Mouse (Mus musculus): ENCODE results near the gene Olfr78. TPM values are rescaled to one million over a fixed set of nuclear protein-coding genes. Genes with fewer than 3 reads are reported as not detected.

The Olfr78 gene
- polyA plus RNA-seq (2015; fragmentation: Nextera tagmentation; extraction: Ambion mirVana): 0.21 and 0.36 TPM in 2 replicates

- Histone ChIP-seq H3K36me3 (no peaks in the 10 kb centered on the region), H3K27me3 (no peaks in the 10 kb centered on the region), H3K4me3 (no peak within 1 kb of the TSS), H3K9me3 (no peaks in the 10 kb centered on the region), H3K4me1 (no peaks in the 10 kb centered on the region), H3K4me2 (no peak within 1 kb of the TSS), H3K27ac (no peak within 1 kb of the TSS), H3K9ac (no peak within 1 kb of the TSS)
- ATAC-seq (ENCODE audit: borderline replicate concordance, extremely low read depth, low FRiP score, low TSS enrichment): no peak
- 65% methylated on average over 4 of the region's 4 CpGs for WGBS
Observed at GRCm38 (mm10) chr7:102759266-102759665, at the start of gene Olfr78, which contains the start of gene Olfr560. Olfr78 (minus strand) TSS chr7:102759471. Olfr560 (minus strand) TSS chr7:102759366.

- Histone ChIP-seq H3K9me3 (no peaks in the 10 kb centered on the region), H3K27ac (no peak within 1 kb of the TSS), H3K27me3 (no peaks in the 10 kb centered on the region), H3K9ac (no peak within 1 kb of the TSS), H3K36me3 (no peaks in the 10 kb centered on the region), H3K4me2 (no peak within 1 kb of the TSS), H3K4me1 (no peaks in the 10 kb centered on the region), H3K4me3 (no peak within 1 kb of the TSS)
- ATAC-seq (ENCODE audit: borderline replicate concordance, extremely low read depth, low FRiP score, low TSS enrichment): no peak
Observed at GRCm38 (mm10) chr7:102803180-102803579, 43.9 kb upstream of the Olfr78 start, which contains the start of gene Olfr564. Olfr564 (plus strand) TSS chr7:102803480.

GRCm38 (mm10) chr7:102770921-102771320, 11.7 kb upstream of the Olfr78 start, which contains the start of gene Olfr561:
Olfr561 (plus strand) TSS chr7:102771221.
- Histone ChIP-seq H3K27me3 (no peaks in the 10 kb centered on the region), H3K27ac (no peak within 1 kb of the TSS), H3K36me3 (no peaks in the 10 kb centered on the region), H3K9me3 (no peaks in the 10 kb centered on the region), H3K9ac (no peak within 1 kb of the TSS), H3K4me1 (no peaks in the 10 kb centered on the region), H3K4me3 (no peak within 1 kb of the TSS), H3K4me2 (no peak within 1 kb of the TSS)
- ATAC-seq (ENCODE audit: borderline replicate concordance, extremely low read depth, low FRiP score, low TSS enrichment): no peak
- 55% methylated on average over 2 of the region's 2 CpGs for WGBS

GRCm38 (mm10) chr7:102752086-102752485, 7.2 kb downstream of the Olfr78 start:
- WGBS: 17% methylated on average over 1 of the region's 1 CpGs
- H3K9me3 ChIP-seq: no peaks in the 10 kb centered on the region
- no peak overlapping the region for H3K4me3 ChIP-seq
- no peaks in the 10 kb centered on the region for H3K36me3 ChIP-seq
- H3K27me3 ChIP-seq: no peaks in the 10 kb centered on the region
- no peak overlapping the region for H3K4me2 ChIP-seq
- ATAC-seq (ENCODE audit: borderline replicate concordance, extremely low read depth, low FRiP score, low TSS enrichment): no peak
- no peak overlapping the region for H3K9ac ChIP-seq
- no peaks in the 10 kb centered on the region for H3K4me1 ChIP-seq
- no peak overlapping the region for H3K27ac ChIP-seq

- no peak for ATAC-seq (ENCODE audit: borderline replicate concordance, extremely low read depth, low FRiP score, low TSS enrichment)
- Histone ChIP-seq H3K27me3 (no peaks in the 10 kb centered on the region), H3K27ac (no peak overlapping the region), H3K9ac (no peak overlapping the region), H3K4me3 (no peak overlapping the region), H3K4me2 (no peak overlapping the region), H3K4me1 (no peaks in the 10 kb centered on the region), H3K9me3 (no peaks in the 10 kb centered on the region), H3K36me3 (no peaks in the 10 kb centered on the region)
- WGBS: 38% methylated on average over 2 of the region's 2 CpGs
Observed at GRCm38 (mm10) chr7:102737705-102738104, 21.6 kb downstream of the Olfr78 start.

- no peak overlapping the region for H3K4me3 ChIP-seq
- H3K27me3 ChIP-seq: no peaks in the 10 kb centered on the region
- no peaks in the 10 kb centered on the region for H3K4me1 ChIP-seq
- no peak overlapping the region for H3K4me2 ChIP-seq
- H3K27ac ChIP-seq: no peak overlapping the region
- H3K36me3 ChIP-seq: no peaks in the 10 kb centered on the region
- no peak overlapping the region for H3K9ac ChIP-seq
- WGBS: 0% methylated on average over 1 of the region's 1 CpGs
- ATAC-seq (ENCODE audit: borderline replicate concordance, extremely low read depth, low FRiP score, low TSS enrichment): no peak
- no peaks in the 10 kb centered on the region for H3K9me3 ChIP-seq
Observed at GRCm38 (mm10) chr7:102733793-102734192, 25.5 kb downstream of the Olfr78 start.

GRCm38 (mm10) chr7:102727391-102727790, 31.9 kb downstream of the Olfr78 start, which contains the start of gene Olfr559:
Olfr559 (minus strand) TSS chr7:102727491.
- no peak within 1 kb of the TSS for H3K9ac ChIP-seq
- H3K4me1 ChIP-seq: no peaks in the 10 kb centered on the region
- H3K27me3 ChIP-seq: no peaks in the 10 kb centered on the region
- H3K4me3 ChIP-seq: no peak within 1 kb of the TSS
- ATAC-seq (ENCODE audit: borderline replicate concordance, extremely low read depth, low FRiP score, low TSS enrichment): no peak
- no peaks in the 10 kb centered on the region for H3K36me3 ChIP-seq
- H3K27ac ChIP-seq: no peak within 1 kb of the TSS
- H3K9me3 ChIP-seq: no peaks in the 10 kb centered on the region
- no peak within 1 kb of the TSS for H3K4me2 ChIP-seq

- WGBS: 44% methylated on average over 1 of the region's 1 CpGs
- H3K4me2 ChIP-seq: no peak within 1 kb of the TSS
- H3K9ac ChIP-seq: no peak within 1 kb of the TSS
- no peak for ATAC-seq (ENCODE audit: borderline replicate concordance, extremely low read depth, low FRiP score, low TSS enrichment)
- no peaks in the 10 kb centered on the region for H3K36me3 ChIP-seq
- H3K9me3 ChIP-seq: no peaks in the 10 kb centered on the region
- no peaks in the 10 kb centered on the region for H3K4me1 ChIP-seq
- H3K4me3 ChIP-seq: no peak within 1 kb of the TSS
- H3K27me3 ChIP-seq: no peaks in the 10 kb centered on the region
- no peak within 1 kb of the TSS for H3K27ac ChIP-seq
Observed at GRCm38 (mm10) chr7:102718970-102719369, 40.3 kb downstream of the Olfr78 start, which contains the start of gene Olfr33. Olfr33 (minus strand) TSS chr7:102719070.

- Histone ChIP-seq H3K9me3 (no peaks in the 10 kb centered on the region), H3K36me3 (no peaks in the 10 kb centered on the region), H3K4me2 (no peak within 1 kb of the TSS), H3K4me1 (no peaks in the 10 kb centered on the region), H3K4me3 (no peak within 1 kb of the TSS), H3K9ac (no peak within 1 kb of the TSS), H3K27me3 (no peaks in the 10 kb centered on the region), H3K27ac (no peak within 1 kb of the TSS)
- ATAC-seq (ENCODE audit: borderline replicate concordance, extremely low read depth, low FRiP score, low TSS enrichment): no peak
Observed at GRCm38 (mm10) chr7:102701915-102702314, 57.4 kb downstream of the Olfr78 start, which contains the start of gene Olfr558. Olfr558 (plus strand) TSS chr7:102702215.

GRCm38 (mm10) chr7:102698461-102698860, 60.8 kb downstream of the Olfr78 start:
- 79% methylated on average over 7 of the region's 7 CpGs for WGBS
- no peaks in the 10 kb centered on the region for H3K36me3 ChIP-seq
- H3K9ac ChIP-seq: no peak overlapping the region
- no peaks in the 10 kb centered on the region for H3K27me3 ChIP-seq
- no peak overlapping the region for H3K4me2 ChIP-seq
- ATAC-seq (ENCODE audit: borderline replicate concordance, extremely low read depth, low FRiP score, low TSS enrichment): no peak
- H3K4me3 ChIP-seq: no peak overlapping the region
- no peaks in the 10 kb centered on the region for H3K4me1 ChIP-seq
- no peak overlapping the region for H3K27ac ChIP-seq
- H3K9me3 ChIP-seq: no peaks in the 10 kb centered on the region

GRCm38 (mm10) chr7:102695358-102696125, 63.7 kb downstream of the Olfr78 start, which contains the start of gene Olfr557:
Olfr557 (plus strand) TSS chr7:102695910.
- no peaks in the 10 kb centered on the region for H3K9me3 ChIP-seq
- H3K9ac ChIP-seq: no peak within 1 kb of the TSS
- no peaks in the 10 kb centered on the region for H3K36me3 ChIP-seq
- H3K27ac ChIP-seq: no peak within 1 kb of the TSS
- no peak for ATAC-seq (ENCODE audit: borderline replicate concordance, extremely low read depth, low FRiP score, low TSS enrichment)
- no peaks in the 10 kb centered on the region for H3K27me3 ChIP-seq
- no peak within 1 kb of the TSS for H3K4me2 ChIP-seq
- no peak within 1 kb of the TSS for H3K4me3 ChIP-seq
- no peaks in the 10 kb centered on the region for H3K4me1 ChIP-seq
- 73% methylated on average over 5 of the region's 5 CpGs for WGBS

Data from lung, embryonic 15.5 days (tissue).